Mouse (Mus musculus) G1E (cell line): ENCODE results near the gene Gm9887.

Experiments used
- CTCF ChIP-seq: IDR thresholded peaks from 2 replicates; pipeline ENCODE4 v1.5.1; 2012; ENCODE audit warnings: low read depth, low read length, inconsistent platforms, mixed read lengths
- GATA1 ChIP-seq: IDR thresholded peaks from 2 replicates; pipeline ENCODE4 v1.6.1; 2012; ENCODE audit warnings: borderline replicate concordance, low read length, inconsistent platforms, mixed read lengths
- GATA2 ChIP-seq: IDR thresholded peaks from 2 replicates; pipeline ENCODE4 v1.6.1; 2012; ENCODE audit warnings: low read depth, low read length, inconsistent platforms, borderline replicate concordance
- POLR2AphosphoS5 ChIP-seq: IDR thresholded peaks from 2 replicates; pipeline ENCODE4 v1.6.1; 2012; ENCODE audit warnings: low read depth, low read length, inconsistent platforms; ENCODE audit not compliant: insufficient replicate concordance
- TAL1 ChIP-seq: conservative IDR thresholded peaks from 2 replicates; pipeline ENCODE4 v1.6.1; 2012; ENCODE audit warnings: low read depth, low read length, inconsistent platforms, mixed read lengths

DNA sequence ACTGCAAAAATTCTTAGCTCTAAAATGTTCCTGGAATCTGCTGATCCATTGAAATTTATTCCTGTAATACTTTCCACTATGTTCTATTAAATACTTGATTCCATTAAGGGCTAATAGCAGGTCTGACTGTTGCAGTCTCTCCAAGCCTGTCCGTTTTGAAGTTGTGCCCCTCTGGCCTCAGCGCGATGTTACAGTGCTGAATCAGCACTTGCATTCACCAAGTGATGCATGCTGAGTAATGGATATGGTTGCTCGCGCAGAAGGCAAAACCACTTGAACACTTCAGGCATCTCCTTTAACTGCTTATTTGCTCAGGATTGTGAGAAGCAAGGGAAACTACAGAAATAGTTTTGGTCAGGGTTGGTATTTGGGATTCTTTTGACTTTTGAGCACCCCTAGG, 38.5 kb upstream of the Gm9887 start:
- TF ChIP-seq CTCF: no peak
- no peak for TF ChIP-seq GATA1
- TF ChIP-seq POLR2AphosphoS5: no peak
- no peak for TF ChIP-seq TAL1
- no peak for TF ChIP-seq GATA2
